Mouse (Mus musculus) fibroblast of lung, adult 2 months (primary cell): ENCODE data around the gene Gja5.
"Not testable (repeated sequence)": the region's sequence is repeated elsewhere in the genome, so short reads cannot be mapped to it uniquely, and the experiment has no call there.

Experiments
- DNase-seq: peaks from one replicate; pipeline ENCODE4 v3.0.0-alpha.2; 2011; ENCODE audit warnings: low read depth

The Gja5 gene

GRCm38 (mm10) chr3:97103946-97104345 is 199.5 kb downstream of the Gja5 start:
- DNase-seq = not testable (repeated sequence)

GRCm38 (mm10) chr3:97104696-97105430 is 200.4 kb downstream of the Gja5 start:
- DNase-seq = no peak

GRCm38 (mm10) chr3:97117511-97117910 is 213.0 kb downstream of the Gja5 start:
- no peak for DNase-seq

GRCm38 (mm10) chr3:97118313-97118712 is 213.8 kb downstream of the Gja5 start:
- DNase-seq = no peak

GRCm38 (mm10) chr3:97124193-97124592 is 219.7 kb downstream of the Gja5 start:
- DNase-seq = no peak
